Mouse (Mus musculus): Measurements from ENCODE around the gene Btbd18.
"Not testable (repeated sequence)": the region's sequence is repeated elsewhere in the genome, so short reads cannot be mapped to it uniquely, and the experiment has no call there.

The Btbd18 gene

GRCm38 (mm10) chr2:84647051-84647568 lies 11.8 kb upstream of the Btbd18 start:
- DNase-seq (ENCODE audit: low spot score in 2 of 2) = no peak

GRCm38 (mm10) chr2:84648369-84648768 lies 10.5 kb upstream of the Btbd18 start:
- no peak for DNase-seq (ENCODE audit: low spot score in 2 of 2)

GRCm38 (mm10) chr2:84649674-84650073 lies 9.2 kb upstream of the Btbd18 start:
- no peak for DNase-seq (ENCODE audit: low spot score in 2 of 2)

GRCm38 (mm10) chr2:84650464-84651195 lies 8.2 kb upstream of the Btbd18 start, which contains the start of gene Ctnnd1:
Ctnnd1 (minus strand) TSS chr2:84650765.
- peak; percentile 75 to 88 for DNase-seq (ENCODE audit: low spot score in 2 of 2)

- no peak for DNase-seq (ENCODE audit: low spot score in 2 of 2)
These were observed 5.5 kb upstream of the Btbd18 start for GRCm38 (mm10) chr2:84653354-84653753.

- DNase-seq (ENCODE audit: low spot score in 2 of 2) = no peak
These were observed 3.0 kb upstream of the Btbd18 start for GRCm38 (mm10) chr2:84655864-84656263.

- DNase-seq (ENCODE audit: low spot score in 2 of 2) = no peak
These were observed 1.4 kb downstream of the Btbd18 start for GRCm38 (mm10) chr2:84660253-84660652.

- DNase-seq (ENCODE audit: low spot score in 2 of 2) = no peak
These were observed 4.0 kb downstream of the Btbd18 start for GRCm38 (mm10) chr2:84662866-84663265.

GRCm38 (mm10) chr2:84666081-84666480 lies 7.2 kb downstream of the Btbd18 start:
- DNase-seq (ENCODE audit: low spot score in 2 of 2) = no peak

GRCm38 (mm10) chr2:84669828-84670568 lies 11.1 kb downstream of the Btbd18 start:
- DNase-seq (ENCODE audit: low spot score in 2 of 2) = peak in 1 of 2 experiments; percentile 22

- peak; percentile 79 to 84 for DNase-seq (ENCODE audit: low spot score in 2 of 2)
These were observed 11.7 kb downstream of the Btbd18 start, which contains the start of gene Selenoh for GRCm38 (mm10) chr2:84670569-84670933. Selenoh (minus strand) TSS chr2:84670770.

- DNase-seq (ENCODE audit: low spot score in 2 of 2) = not testable (repeated sequence)
These were observed 12.7 kb downstream of the Btbd18 start for GRCm38 (mm10) chr2:84671535-84671934.

GRCm38 (mm10) chr2:84677270-84677967 lies 18.5 kb downstream of the Btbd18 start:
- DNase-seq (ENCODE audit: low spot score in 2 of 2) = no peak

GRCm38 (mm10) chr2:84677968-84678880 lies 19.3 kb downstream of the Btbd18 start, which contains the start of the genes Gm28635 and Med19:
Gm28635 (minus strand) TSS chr2:84678041.
Med19 (plus strand) TSS chr2:84678402.
- DNase-seq (ENCODE audit: low spot score in 2 of 2) = peak; percentile 93 to 98

GRCm38 (mm10) chr2:84679016-84679415 lies 20.1 kb downstream of the Btbd18 start, which contains the start of gene Tmx2:
Tmx2 (minus strand) TSS chr2:84679140.
- no peak for DNase-seq (ENCODE audit: low spot score in 2 of 2)

- no peak for DNase-seq (ENCODE audit: low spot score in 2 of 2)
These were observed 23.8 kb downstream of the Btbd18 start for GRCm38 (mm10) chr2:84682605-84683183.

GRCm38 (mm10) chr2:84688080-84688844 lies 29.4 kb downstream of the Btbd18 start:
- no peak for DNase-seq (ENCODE audit: low spot score in 2 of 2)

- DNase-seq (ENCODE audit: low spot score in 2 of 2) = no peak
These were observed 31.2 kb downstream of the Btbd18 start for GRCm38 (mm10) chr2:84690050-84690449.

GRCm38 (mm10) chr2:84695007-84695695 lies 36.3 kb downstream of the Btbd18 start:
- no peak for DNase-seq (ENCODE audit: low spot score in 2 of 2)
